Mouse (Mus musculus): ENCODE measurements at regions not wholly inside any gene's neighbourhood (a gene's known extent, or its start where the extent isn't known, plus 50 kb on each side); places are given as distances from the start of the nearest gene placed in this dataset.

- TF ChIP-seq POLR2A (IDR thresholded peaks at IDR 0.05; ENCODE audit: control insufficient read depth, extremely low read depth, insufficient read depth, low read length, poor library complexity) (no peak), CTCF (IDR thresholded peaks at IDR 0.05; ENCODE audit: borderline replicate concordance, control insufficient read depth, extremely low read depth, insufficient read depth, low read length, poor library complexity) (no peak)
- no peak overlapping the region for H3K4me3 ChIP-seq (ENCODE audit: control insufficient read depth, insufficient read depth, low read length)
- 30% methylated on average over 7 of the region's 7 CpGs for WGBS
- H3K27me3 ChIP-seq (ENCODE audit: control insufficient read depth, insufficient read depth, low read length), result no peaks in the 10 kb centered on the region
- H3K27ac ChIP-seq (ENCODE audit: control insufficient read depth, insufficient read depth, low read length), result no peak overlapping the region
- no peak for DNase-seq
- no peaks in the 10 kb centered on the region for H3K4me1 ChIP-seq (replicated peaks; ENCODE audit: control insufficient read depth, insufficient read depth, low read length)
- no peaks in the 10 kb centered on the region for H3K36me3 ChIP-seq (ENCODE audit: control insufficient read depth, insufficient read depth, low read length)
These were observed 467.3 kb downstream of the Tcerg1l start for GRCm38 (mm10) chr7:137930200-137930599.

DNA sequence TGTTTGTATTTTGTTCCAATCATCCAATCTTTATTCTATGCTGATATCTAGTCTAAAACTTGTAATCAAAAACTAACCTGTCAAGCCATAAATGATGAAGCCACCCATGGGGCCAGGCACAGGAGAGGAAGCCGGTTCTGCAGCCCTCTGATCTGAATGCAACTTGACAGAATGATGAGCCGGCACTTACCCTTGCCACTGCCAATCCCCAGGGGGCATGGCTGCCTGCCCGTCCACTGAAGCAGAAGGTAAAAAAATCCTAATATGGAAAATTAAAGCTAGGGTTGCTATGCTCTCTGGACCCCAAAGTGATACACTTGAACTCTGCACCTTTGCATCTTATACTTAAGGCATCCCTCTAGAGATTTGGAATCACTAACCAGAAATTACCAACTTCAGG lies 461.6 kb downstream of the Tcerg1l start:
- TF ChIP-seq POLR2A (IDR thresholded peaks at IDR 0.05; ENCODE audit: control insufficient read depth, extremely low read depth, insufficient read depth, low read length, poor library complexity) (no peak), CTCF (IDR thresholded peaks at IDR 0.05; ENCODE audit: borderline replicate concordance, control insufficient read depth, extremely low read depth, insufficient read depth, low read length, poor library complexity) (no peak)
- 74% methylated on average over 3 of the region's 3 CpGs for WGBS
- no peak overlapping the region for H3K4me3 ChIP-seq (ENCODE audit: control insufficient read depth, insufficient read depth, low read length)
- no peaks in the 10 kb centered on the region for H3K4me1 ChIP-seq (replicated peaks; ENCODE audit: control insufficient read depth, insufficient read depth, low read length)
- no peak for DNase-seq
- no peaks in the 10 kb centered on the region for H3K27me3 ChIP-seq (ENCODE audit: control insufficient read depth, insufficient read depth, low read length)
- no peak overlapping the region for H3K27ac ChIP-seq (ENCODE audit: control insufficient read depth, insufficient read depth, low read length)
- H3K36me3 ChIP-seq (ENCODE audit: control insufficient read depth, insufficient read depth, low read length), result no peaks in the 10 kb centered on the region

DNA sequence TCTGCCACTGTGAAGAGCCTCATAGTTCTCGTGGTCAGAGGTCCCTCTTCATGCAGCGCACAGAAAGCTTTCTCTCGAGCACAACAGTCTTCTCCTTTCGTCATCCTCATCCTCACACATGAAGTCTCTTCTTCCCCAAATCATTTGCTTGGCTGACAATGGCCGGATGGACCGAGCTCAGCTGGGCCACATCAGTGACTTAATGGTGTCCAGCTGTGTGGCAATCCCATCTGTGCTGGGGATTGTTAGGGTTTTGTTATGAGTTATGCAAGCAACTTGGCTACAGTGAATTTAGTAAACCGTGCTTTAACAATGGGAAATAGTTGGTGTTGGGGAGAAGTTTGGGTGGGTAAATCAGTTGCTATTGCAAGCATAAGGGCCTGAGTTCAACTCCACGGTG lies 458.4 kb downstream of the Tcerg1l start:
- Histone ChIP-seq H3K36me3 (ENCODE audit: control insufficient read depth, insufficient read depth, low read length) (no peaks in the 10 kb centered on the region), H3K4me3 (ENCODE audit: control insufficient read depth, insufficient read depth, low read length) (no peak overlapping the region), H3K27me3 (ENCODE audit: control insufficient read depth, insufficient read depth, low read length) (no peaks in the 10 kb centered on the region), H3K27ac (ENCODE audit: control insufficient read depth, insufficient read depth, low read length) (no peak overlapping the region), H3K4me1 (replicated peaks; ENCODE audit: control insufficient read depth, insufficient read depth, low read length) (no peaks in the 10 kb centered on the region)
- WGBS, result 88% methylated on average over 8 of the region's 8 CpGs
- no peak for TF ChIP-seq POLR2A (IDR thresholded peaks at IDR 0.05; ENCODE audit: control insufficient read depth, extremely low read depth, insufficient read depth, low read length, poor library complexity)
- DNase-seq, result no peak

- no peak overlapping the region for H3K27ac ChIP-seq (ENCODE audit: control insufficient read depth, insufficient read depth, low read length)
- TF ChIP-seq POLR2A (IDR thresholded peaks at IDR 0.05; ENCODE audit: control insufficient read depth, extremely low read depth, insufficient read depth, low read length, poor library complexity), result no peak
- no peak for DNase-seq
- no peaks in the 10 kb centered on the region for H3K36me3 ChIP-seq (ENCODE audit: control insufficient read depth, insufficient read depth, low read length)
- no peak overlapping the region for H3K4me3 ChIP-seq (ENCODE audit: control insufficient read depth, insufficient read depth, low read length)
- no peaks in the 10 kb centered on the region for H3K27me3 ChIP-seq (ENCODE audit: control insufficient read depth, insufficient read depth, low read length)
- 68% methylated on average over 5 of the region's 5 CpGs for WGBS
- H3K4me1 ChIP-seq (replicated peaks; ENCODE audit: control insufficient read depth, insufficient read depth, low read length), result no peaks in the 10 kb centered on the region
These were observed 457.4 kb downstream of the Tcerg1l start for GRCm38 (mm10) chr7:137940084-137940483.

DNA sequence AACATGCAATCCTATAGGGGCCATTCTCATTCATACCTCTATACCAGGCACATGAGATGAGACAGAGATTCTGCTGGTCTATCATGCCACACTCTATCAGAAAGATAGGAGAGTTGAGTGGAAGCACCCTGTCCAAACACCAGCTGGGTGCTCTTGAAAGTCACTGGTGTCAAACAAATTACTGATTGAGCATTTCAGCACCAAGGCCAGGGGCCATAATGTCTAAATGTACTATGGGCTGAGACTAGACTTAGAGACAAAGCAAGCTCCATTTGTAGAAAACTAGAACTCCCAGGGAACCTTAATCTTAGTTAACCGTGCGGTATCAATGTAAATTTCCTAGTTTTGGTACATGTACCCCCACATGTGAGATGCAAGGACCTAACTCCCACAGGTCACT lies 452.5 kb downstream of the Tcerg1l start:
- no peak for DNase-seq
- no peaks in the 10 kb centered on the region for H3K27me3 ChIP-seq (ENCODE audit: control insufficient read depth, insufficient read depth, low read length)
- TF ChIP-seq POLR2A (IDR thresholded peaks at IDR 0.05; ENCODE audit: control insufficient read depth, extremely low read depth, insufficient read depth, low read length, poor library complexity) (no peak), CTCF (IDR thresholded peaks at IDR 0.05; ENCODE audit: borderline replicate concordance, control insufficient read depth, extremely low read depth, insufficient read depth, low read length, poor library complexity) (no peak)
- no peaks in the 10 kb centered on the region for H3K36me3 ChIP-seq (ENCODE audit: control insufficient read depth, insufficient read depth, low read length)
- no peak overlapping the region for H3K27ac ChIP-seq (ENCODE audit: control insufficient read depth, insufficient read depth, low read length)
- H3K4me1 ChIP-seq (replicated peaks; ENCODE audit: control insufficient read depth, insufficient read depth, low read length), result no peaks in the 10 kb centered on the region
- H3K4me3 ChIP-seq (ENCODE audit: control insufficient read depth, insufficient read depth, low read length), result no peak overlapping the region
- WGBS, result 97% methylated on average over 2 of the region's 2 CpGs

- TF ChIP-seq POLR2A (IDR thresholded peaks at IDR 0.05; ENCODE audit: control insufficient read depth, extremely low read depth, insufficient read depth, low read length, poor library complexity) (no peak), CTCF (IDR thresholded peaks at IDR 0.05; ENCODE audit: borderline replicate concordance, control insufficient read depth, extremely low read depth, insufficient read depth, low read length, poor library complexity) (no peak)
- H3K4me3 ChIP-seq (ENCODE audit: control insufficient read depth, insufficient read depth, low read length), result no peak overlapping the region
- H3K36me3 ChIP-seq (ENCODE audit: control insufficient read depth, insufficient read depth, low read length), result no peaks in the 10 kb centered on the region
- DNase-seq, result no peak
- no peaks in the 10 kb centered on the region for H3K27me3 ChIP-seq (ENCODE audit: control insufficient read depth, insufficient read depth, low read length)
- 65% methylated on average over 5 of the region's 5 CpGs for WGBS
- H3K4me1 ChIP-seq (replicated peaks; ENCODE audit: control insufficient read depth, insufficient read depth, low read length), result no peaks in the 10 kb centered on the region
- H3K27ac ChIP-seq (ENCODE audit: control insufficient read depth, insufficient read depth, low read length), result no peak overlapping the region
These were observed 450.1 kb downstream of the Tcerg1l start for GRCm38 (mm10) chr7:137947424-137947823.

- WGBS, result 79% methylated on average over 5 of the region's 5 CpGs
- H3K36me3 ChIP-seq (ENCODE audit: control insufficient read depth, insufficient read depth, low read length), result no peaks in the 10 kb centered on the region
- no peak overlapping the region for H3K4me3 ChIP-seq (ENCODE audit: control insufficient read depth, insufficient read depth, low read length)
- no peaks in the 10 kb centered on the region for H3K4me1 ChIP-seq (replicated peaks; ENCODE audit: control insufficient read depth, insufficient read depth, low read length)
- no peaks in the 10 kb centered on the region for H3K27me3 ChIP-seq (ENCODE audit: control insufficient read depth, insufficient read depth, low read length)
- DNase-seq, result no peak
- H3K27ac ChIP-seq (ENCODE audit: control insufficient read depth, insufficient read depth, low read length), result no peak overlapping the region
- TF ChIP-seq CTCF (IDR thresholded peaks at IDR 0.05; ENCODE audit: borderline replicate concordance, control insufficient read depth, extremely low read depth, insufficient read depth, low read length, poor library complexity) (no peak), POLR2A (IDR thresholded peaks at IDR 0.05; ENCODE audit: control insufficient read depth, extremely low read depth, insufficient read depth, low read length, poor library complexity) (no peak)
These were observed 440.2 kb downstream of the Tcerg1l start for GRCm38 (mm10) chr7:137957354-137957753.
